Mouse (Mus musculus) embryonic fibroblast, embryonic 13.5 days (primary cell): ENCODE measurements at regions not wholly inside any gene's neighbourhood (a gene's known extent, or its start where the extent isn't known, plus 50 kb on each side); places are given as distances from the start of the nearest gene placed in this dataset.

Experiments
- CTCF ChIP-seq: IDR thresholded peaks from 2 replicates; pipeline ENCODE4 v1.5.1; 2011; ENCODE audit warnings: mild to moderate bottlenecking, control low read depth, low read length, moderate library complexity, borderline replicate concordance; ENCODE audit not compliant: insufficient read depth
- POLR2A ChIP-seq: IDR thresholded peaks from 2 replicates; pipeline ENCODE4 v1.6.1; 2011; ENCODE audit warnings: low read depth, mild to moderate bottlenecking, control low read depth, low read length, moderate library complexity

DNA sequence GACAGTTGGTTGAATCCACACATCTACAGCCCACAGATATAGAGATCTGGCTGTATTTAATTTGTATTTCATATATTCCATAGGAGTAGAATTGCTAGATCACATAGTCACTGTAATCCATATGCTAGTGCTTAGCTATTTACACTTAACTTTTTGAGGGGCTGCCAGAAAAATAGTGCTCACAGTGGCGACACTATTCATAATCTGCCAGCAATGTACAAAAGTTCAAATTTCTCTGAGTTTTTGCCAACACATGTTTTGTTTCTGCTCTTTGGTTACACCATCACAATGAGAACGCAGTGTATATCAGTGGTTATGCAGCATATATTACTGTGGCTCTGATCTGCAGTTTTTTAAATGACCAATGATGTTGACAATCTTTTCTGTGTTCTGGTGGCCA, 175.2 kb downstream of the En1 start:
- no peak for TF ChIP-seq CTCF
- TF ChIP-seq POLR2A, result no peak
